Mouse (Mus musculus) layer of hippocampus, adult 9-10 months (tissue): Measurements from ENCODE around the gene Sp1.

Experiments
- DNase-seq: peaks from one replicate; pipeline ENCODE4 v3.0.0; 2022; ENCODE audit warnings: low spot score

Sp1 gene

DNA sequence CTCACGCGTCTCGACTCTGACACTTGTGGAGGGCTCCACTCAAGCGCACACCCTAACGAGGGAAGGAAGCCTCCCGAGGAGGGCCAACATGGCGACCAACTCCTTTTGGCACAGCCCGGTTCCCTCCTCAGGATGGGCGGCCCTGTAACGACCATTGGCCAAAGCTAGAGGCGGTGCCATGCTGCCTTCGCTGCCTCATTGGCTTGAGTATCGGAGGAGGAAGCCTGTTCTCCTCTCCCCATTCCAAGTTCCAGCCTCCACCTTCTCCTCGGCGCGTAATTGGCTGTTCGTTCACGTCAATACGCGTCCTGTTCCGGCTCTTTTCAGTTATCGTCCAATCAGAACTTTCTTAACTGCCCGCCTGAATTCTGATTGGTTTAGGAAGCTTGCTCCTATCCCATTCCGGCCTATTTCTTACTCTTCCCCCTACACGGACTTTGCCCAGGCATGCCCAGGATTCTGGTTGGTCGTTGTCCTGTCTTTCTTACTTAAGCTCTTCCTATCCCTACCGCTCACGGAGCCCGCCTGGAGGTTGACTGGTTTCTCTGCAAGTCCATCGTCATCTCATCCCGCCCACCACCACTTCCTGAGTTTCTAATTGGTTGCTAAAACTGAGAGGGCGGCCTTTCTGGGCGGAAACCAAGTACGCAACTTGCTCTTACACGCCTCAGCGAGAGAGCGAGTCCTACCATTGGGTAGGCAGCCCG lies at the start of gene Sp1:
Sp1 (plus strand) TSS at position 655 of the 707 bp plus-strand sequence.
- DNase-seq = peak; percentile 100

DNA sequence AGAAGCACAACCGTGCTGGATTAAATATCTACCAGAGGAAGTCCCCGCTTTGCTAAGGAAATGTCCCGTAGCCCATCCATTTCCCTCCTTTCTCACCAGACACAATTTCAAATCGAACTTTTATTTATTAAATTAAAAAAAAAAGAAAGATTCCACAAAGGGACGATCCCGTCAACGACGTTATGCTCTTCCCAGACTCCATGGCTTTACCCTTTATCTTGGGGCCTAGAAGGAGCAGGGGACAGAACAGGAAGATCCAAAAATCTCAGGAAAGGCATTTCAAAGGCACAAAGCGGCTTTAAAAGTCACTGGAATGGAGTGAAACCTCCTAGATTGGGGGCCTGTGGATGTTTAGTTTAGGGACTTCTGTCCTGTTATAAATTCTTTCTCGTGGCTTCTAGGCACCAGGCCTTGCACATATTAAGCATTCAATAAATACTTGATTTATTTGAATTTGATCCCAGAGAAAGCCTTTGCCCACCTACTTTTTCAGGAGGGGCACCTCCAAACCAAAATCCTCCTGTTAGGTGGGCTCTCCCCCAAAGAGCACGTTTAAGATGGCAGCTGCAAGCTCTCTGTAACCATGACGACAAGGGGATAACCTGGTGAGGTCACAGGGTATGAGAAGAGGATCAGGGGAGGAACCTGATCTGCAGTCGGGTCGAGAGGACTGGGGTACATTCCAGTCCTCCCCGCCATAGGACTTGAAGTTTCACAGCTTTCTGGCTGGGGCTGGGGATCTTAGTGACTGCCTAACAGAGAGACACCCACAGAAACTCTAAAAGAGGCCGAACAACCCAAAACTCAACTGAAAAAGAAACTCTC lies 49.2 kb upstream of the Sp1 start:
- no peak for DNase-seq

DNA sequence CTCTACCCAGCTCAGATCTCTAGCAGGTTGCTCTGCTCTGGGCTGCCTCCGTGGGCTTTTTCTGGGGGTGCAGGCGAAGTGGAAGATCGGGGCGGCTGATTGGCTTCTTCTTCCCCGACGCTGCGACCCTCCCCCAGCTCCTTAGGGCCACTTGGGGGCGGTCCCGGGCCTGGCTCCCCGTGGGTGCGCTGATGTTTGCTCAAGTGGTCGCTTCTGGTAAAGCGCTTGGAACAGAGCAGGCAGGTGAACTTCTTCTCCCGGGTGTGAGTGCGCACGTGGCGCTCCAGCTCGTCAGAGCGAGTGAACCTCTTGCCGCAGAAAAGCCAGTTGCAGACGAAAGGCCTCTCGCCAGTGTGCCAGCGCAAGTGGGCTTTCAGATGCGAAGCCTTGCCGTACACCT lies 47.8 kb upstream of the Sp1 start:
- DNase-seq = no peak

DNA sequence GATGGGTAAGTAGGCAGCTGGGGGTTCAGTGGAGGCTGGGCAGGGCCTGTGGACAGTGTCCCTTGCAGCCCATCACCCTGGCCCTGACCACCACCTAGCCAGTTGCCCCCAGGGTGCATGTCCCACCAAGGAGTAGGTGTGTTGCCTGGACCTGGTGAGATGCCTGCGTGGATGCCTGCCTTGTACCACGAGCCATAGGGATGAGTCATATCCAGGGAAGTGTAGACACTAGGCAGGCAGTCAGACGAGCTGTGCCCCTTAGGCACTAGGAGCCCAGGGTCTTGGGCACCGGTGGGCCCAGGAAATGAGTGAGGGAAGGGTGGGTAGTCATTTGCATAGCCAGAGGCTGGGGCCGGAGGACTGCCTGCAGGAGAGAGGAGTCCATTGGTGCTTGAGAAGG lies 47.1 kb upstream of the Sp1 start:
- no peak for DNase-seq

DNA sequence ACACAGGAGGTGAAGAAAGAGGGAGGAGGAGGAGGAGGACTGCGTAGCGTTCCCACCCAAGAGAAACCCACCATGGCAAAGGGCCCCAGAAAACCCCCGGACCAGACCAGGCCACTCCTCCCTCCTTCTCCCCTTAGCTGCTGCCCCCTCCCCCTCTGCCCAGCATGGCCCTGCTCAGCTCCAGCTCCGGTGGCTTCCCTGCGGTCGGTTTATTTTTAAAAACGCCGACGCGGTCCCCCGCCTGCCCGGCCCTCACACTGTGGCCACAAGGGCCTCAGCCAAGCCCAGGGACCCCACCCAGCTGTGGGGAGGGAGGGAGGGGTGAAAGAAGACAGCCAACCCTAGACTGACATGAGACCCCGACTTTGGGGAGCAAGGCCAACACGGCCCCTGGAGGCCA lies 43.3 kb upstream of the Sp1 start:
- DNase-seq = no peak

DNA sequence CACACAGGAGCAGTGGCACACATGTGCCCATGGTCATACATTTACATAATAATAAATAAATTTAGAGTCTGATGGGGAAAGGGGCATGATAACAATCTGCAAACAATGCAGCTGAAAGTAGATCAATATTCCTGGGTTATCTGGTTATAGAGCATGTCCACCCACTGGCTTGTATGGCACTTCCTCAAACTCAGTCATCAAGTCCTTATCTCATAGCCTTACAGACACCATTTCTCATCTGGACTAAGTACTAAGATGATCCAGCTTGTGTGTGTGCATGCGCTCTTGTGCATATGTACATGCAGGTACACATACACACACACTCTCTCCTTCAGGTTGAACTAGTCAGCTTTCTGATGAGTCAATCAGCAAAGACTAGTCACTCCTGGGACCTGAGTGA lies 41.3 kb upstream of the Sp1 start:
- no peak for DNase-seq

DNA sequence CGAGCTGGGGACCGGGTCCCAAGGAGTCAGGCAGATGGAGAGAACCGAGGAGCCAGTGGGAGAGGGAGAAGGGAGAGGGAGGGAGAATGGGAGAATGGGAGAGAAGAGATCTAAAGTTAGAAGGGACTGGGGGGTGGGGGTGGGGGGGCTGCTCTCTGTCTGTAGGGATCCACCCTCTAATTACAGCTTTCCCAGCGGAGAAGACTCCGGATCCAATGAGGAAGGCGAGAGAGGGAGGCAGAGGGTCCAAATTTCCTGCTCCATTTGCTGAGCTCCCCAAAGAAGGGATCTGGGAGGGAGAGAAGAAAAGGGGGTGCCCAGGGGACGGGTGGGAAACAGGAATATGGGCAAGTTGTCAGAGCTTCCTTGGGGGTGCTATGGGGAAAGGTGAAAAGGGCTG lies 39.7 kb upstream of the Sp1 start:
- DNase-seq = no peak

DNA sequence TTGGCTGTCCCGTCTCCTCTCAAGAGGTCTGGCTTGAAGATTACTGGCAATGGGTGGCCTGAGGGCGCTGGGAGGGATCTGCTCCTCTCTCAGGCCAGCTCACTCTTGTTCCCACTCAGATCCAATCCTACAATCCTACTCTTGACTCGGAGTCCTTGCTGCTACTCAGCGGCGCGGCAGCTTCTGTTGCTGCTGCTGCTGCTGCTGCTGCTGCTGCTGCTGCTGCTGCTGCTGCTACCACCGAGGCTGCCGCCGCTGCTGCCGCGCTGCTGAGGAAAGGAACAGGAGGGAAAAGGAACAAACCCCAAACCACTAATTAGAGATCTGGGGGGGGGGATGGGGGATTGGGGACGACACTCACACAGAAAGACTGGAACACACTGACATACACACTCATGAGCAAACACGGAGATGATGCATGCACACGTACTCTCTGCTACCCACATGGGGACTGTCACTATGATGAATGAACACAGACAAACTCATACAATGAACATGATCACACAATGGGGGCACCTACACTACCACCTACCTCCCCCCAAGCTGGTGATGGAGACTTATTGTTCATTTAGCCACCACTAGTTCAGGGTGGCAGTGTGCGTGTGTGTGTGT lies 39.1 kb upstream of the Sp1 start, which contains the start of gene Sp7:
Sp7 (minus strand) TSS at position 450 of the 612 bp plus-strand sequence.
- no peak for DNase-seq

DNA sequence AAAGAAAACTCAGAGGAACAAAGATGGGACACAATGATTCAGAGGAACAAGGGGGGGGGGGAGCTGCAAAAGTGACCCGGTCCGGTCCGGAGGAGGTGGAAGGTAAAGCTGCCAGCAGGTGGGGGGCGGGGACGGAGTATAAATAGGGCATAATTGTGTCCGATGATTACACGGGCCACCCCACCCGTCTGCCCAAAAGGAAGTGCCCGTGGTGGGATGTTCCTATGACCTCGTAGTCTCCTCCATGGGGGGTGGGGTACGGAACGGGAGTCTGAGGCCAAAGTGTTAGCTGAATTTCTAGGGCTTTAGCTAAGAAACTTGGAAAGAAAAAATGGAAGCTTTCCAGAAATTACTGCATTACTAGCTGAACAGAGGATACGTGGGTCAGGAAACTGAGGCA lies 36.0 kb upstream of the Sp1 start:
- no peak for DNase-seq

DNA sequence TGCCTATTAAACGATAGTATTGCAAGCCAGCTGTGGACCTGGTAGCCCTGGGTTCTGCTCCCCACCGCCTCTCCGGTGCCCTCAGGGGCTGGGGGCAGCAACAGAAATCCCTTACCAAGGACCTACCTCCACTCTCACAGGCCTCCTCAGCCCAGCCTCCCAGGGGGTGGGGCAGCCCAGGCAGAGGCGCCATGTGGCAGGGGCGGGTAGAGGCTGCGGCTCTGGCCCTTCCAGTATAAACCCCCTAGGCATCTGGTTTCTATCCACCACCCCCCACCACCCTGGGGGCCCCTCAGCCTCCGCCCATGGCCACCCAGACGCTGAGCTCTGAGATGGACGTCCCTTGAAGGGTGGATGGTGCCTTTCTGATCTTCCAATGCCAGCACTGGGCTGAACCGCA lies 35.2 kb upstream of the Sp1 start:
- DNase-seq = no peak

DNA sequence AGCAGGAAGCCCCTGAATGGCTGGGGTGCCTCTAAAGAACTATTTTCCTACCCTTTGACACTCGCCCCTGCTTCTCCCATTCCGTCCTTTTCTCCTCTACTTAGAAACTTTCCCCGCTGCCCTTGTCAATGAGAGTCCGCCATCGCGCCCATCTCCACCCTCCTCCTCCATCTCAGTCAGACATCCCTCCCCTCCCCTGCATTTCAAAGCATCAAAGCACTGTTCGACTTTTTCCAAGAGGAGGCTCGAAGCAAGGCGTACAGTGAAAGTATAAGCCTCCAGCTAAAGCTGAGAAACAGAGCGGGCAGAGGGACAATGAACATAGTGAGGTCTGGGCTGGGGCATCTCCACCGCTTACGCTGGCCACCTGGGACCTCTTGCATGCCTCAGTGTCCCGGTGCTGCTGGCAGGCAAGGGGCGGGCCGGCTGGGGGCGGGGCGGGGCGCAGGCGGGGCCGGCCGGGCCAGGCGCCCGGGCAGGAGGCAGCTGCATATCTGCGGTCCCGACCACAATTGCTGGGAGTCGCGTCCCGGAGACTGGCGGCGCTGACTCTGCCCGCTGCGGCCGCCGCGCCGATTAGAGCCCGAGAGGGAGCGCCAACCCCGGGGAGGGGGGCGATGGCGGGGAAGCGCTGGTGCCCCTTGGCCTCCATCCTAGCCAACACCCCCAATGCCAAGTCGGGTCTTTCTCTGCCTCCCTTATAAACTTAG lies 29.3 kb upstream of the Sp1 start:
- no peak for DNase-seq

DNA sequence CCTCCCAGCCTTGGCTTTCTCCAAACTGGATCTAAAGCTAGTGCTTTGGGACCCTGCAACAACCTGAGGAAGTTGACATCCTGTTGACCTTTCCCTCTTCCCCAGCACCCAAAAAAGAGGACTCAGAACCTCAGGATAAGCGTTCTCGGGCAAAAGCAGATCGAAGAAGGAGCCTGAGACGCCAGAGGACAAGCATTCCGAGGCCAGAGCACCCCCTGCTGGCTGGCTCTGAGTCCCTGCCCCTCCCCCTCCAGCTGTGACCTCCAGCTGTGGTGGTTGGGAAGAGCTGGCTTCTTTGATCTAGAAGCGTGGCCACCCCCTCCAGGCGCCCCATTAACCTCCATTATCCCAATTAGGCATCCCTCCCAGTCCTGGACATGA lies 28.8 kb upstream of the Sp1 start:
- DNase-seq = no peak

DNA sequence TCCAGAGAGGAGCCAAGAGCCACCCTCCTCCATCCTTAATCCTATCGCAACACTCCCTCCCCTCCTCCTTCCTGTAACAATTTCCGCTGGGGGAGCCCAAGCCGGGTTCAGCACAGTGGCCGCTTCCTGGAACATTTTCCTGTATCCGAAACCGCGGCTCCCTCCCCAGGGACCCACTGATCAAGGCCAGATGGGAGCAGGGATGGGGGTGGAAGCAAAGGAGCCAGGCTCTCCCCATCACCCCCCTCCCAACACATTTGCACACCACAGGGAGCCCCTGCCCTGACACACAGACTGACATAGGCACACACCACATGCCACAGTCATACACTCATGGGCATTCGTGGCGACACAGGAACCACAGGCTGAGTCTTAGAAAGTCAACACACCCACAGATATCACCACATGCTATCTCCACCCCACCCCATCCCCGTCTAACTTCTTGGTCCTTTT lies 28.1 kb upstream of the Sp1 start:
- DNase-seq = no peak

DNA sequence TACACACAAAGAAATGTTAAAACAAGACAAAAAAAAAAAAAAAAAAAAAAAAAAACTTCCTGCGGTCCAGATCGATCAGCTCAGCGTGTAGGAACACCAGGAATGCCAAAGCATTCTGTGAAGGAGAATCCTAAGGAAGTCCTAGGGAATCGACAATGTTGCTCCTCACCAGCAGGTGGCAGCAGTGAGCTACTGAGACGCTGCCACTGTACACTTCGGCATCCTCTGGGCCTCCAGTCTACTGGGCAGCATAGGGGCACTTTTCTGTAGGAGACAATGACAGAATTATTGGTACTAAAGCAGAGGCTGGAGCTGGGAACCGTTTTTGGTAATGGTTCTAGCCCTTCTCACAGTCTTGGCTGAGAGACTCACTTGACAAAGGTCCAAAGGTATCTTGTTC lies 24.4 kb upstream of the Sp1 start:
- peak; percentile 41 for DNase-seq

DNA sequence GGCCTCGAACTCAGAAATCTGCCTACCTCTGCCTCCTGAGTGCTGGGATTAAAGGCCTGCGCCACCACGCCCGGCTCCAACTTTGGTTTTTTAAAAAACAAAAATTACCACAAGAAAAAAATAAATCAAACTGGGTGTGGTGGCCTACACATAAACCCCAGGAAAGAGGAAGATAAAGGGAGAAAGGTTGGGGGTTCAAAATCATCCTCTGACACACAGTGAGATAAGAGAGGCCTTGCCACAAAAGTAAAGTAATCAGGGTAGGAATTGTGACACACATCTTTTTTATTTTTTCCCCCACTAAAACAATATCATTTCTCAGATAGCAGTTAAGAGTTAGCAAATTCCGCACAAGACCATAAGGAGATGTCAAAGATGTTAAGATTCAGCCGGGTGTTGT lies 22.3 kb upstream of the Sp1 start:
- DNase-seq = no peak

DNA sequence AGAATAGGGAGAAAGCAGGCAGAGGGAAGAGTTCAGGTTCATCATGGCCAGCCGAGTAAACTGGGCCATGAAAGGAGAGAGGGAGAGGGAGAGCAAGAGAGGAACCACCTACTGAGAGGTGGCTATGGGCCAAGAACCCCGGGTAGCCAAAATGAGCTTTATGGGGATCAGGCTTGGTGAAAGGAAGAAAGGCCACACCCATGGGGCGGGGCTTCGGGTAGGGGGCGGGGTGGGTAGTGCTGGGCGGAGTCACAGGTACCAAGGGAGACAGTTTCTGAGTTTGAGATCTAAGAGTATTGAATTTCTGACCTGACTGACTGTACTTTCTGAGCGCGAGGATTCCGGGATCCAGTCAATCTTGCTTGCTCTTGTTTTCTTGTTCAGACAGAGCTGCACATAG lies 19.3 kb upstream of the Sp1 start:
- no peak for DNase-seq

DNA sequence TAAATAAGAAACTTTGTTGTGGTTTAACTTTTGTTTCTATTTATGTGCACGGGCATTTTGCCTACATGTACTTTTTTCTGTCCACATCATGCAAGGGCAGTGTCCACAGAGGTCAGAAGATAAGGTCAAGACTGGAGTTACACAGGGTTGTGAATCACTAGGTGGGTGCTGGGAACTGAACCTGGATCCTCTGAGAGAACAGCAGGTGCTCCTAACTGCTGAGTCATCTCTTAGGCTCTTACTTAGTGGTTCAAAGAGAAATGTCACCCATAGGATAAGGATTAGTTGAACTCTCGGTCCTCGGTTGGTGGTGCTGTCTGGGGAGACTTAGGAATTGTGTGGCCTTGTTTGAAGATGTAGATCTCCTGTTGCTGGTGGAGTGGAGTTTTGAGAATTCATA lies 17.0 kb upstream of the Sp1 start:
- DNase-seq = no peak

DNA sequence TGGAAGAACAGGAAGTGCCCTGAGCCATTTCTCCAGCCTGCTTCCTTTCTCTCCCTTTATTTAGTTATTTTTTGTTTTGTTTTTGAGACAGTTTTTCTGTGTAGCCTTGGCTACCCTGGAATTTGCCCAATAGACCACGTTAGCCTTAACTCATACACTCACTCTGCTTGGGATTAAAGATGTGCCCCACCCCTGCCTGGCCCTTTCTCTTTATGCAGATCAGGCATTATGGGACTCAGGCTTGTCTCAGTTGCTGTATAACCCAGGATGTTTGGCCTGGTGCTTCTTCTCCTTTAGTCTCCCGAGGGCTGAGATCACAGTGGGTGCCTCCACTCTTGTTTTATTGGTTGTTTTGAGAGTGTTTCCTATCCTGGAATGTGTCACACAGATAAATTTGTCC lies 13.4 kb upstream of the Sp1 start:
- DNase-seq = no peak

DNA sequence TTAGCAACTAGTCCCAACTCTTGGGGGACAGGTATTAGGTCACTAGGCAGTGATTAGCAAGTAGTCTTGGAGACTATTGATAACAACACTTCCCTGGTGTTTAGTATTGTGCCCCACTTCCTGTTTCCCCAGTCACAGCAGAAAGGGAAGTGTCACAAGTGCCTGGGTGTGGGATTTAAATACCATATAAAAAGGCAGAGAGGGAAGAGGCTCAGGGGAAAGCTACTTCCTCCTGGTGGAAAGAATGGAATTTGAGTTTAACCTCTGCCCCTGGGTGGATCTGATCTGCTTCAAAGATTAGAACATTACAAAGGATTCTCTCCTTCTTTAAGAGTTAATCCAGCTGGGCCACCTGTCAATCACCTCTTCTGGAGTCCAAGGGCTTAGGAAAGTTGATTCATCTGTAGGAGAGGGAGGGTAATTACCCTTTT lies 12.3 kb upstream of the Sp1 start:
- no peak for DNase-seq

DNA sequence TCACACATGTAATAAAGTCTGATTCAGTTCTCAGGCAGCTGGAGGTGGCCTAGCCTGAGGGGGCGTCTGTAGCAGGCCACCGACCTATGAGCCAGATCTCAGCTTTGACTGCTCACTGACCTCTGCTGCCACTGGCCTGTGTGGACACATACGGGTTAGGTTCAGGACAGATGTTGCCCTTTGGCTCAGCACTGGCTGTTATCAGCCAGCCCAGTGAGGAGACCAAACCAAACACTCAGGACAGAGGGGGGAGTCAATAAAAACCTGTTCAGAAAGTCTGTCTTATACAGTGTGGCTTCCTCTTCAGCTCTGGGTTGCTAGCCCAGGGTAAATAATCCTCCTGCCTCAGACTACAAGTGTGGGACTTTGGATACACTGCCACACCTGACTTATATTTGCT lies 10.9 kb upstream of the Sp1 start:
- no peak for DNase-seq

DNA sequence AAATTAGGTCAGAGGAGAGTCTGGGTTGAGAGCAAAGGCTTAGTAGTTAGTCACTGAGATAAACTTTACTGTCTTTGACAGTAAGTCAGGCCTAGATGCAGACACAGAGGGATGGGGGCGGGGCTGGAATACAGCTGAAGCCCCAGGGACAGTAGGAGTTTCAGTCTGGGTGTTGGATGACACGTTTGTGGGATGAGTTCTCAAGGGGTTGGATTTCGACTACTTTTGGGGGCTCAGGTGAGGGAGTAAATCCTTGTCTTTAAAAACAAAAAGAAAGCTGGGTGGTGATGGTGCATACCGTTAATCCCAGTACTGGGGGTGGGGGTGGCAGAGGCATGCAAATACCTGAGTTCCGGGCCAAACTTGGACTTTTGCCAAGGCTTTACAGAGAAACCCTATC lies 7.3 kb upstream of the Sp1 start:
- no peak for DNase-seq
